Mouse (Mus musculus): ENCODE results near the gene Trpc1. TPM values are rescaled to one million over a fixed set of nuclear protein-coding genes. Genes with fewer than 3 reads are reported as not detected.

The Trpc1 gene
- polyA plus RNA-seq, 1 experiment from 2014 or later: 2.3 TPM

DNA sequence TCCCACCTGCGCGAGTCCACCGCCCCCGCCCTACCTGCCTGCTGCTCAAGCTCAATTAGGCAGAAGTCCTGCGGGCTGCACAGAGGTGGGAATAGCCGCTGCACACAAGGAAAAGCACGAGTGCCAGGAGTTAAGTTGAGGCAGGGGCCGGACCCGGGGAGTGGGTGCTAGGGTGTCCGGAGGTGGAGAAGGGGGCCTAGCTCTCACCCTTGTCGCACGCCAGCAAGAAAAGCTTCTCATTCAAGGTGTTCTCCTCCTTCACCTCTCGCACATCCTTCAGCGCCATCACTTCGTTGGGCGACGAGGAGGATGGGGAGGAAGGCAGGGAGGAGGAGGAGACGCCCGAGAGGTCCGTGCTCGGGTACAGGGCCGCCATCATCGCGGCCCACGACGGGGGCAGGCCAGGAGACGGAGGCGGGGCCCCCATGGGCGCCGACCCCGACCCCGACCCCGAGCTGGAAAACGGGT, 680 bp downstream of the Trpc1 start:
- Histone ChIP-seq H3K4me1 (peaks cover 22% of the 10 kb centered on the region), H3K4me3 (peak overlapping the region; percentile 93), H3K27me3 (ENCODE audit: low read depth, poor library complexity, severe bottlenecking) (peaks cover 43% of the 10 kb centered on the region), H3K9me3 (replicated peaks) (no peaks in the 10 kb centered on the region), H3K27ac (replicated peaks) (peak overlapping the region; percentile 91), H3K36me3 (no peaks in the 10 kb centered on the region)
- DNase-seq (ENCODE audit: low spot score): peak; percentile 64
- under 1% methylated on average over 34 of the region's 34 CpGs for WGBS

DNA sequence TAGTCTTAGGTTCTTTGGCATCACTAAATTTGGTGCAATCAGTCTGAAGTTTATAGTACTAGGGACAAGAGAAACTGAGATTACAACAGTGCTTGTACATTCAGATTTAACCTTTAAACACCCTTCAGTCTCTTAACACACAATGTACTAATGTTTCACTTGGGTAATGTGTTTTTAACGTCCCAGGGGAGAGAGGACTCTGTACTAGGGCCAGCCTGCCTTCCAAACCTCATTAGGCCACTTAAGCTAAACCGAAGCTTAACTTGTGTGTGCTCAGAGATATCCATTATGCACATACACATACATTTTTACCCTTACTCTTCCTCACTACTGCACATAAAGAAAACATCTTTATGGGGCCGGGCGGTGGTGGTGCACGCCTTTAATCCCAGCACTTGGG, 2.9 kb downstream of the Trpc1 start:
- H3K4me1 ChIP-seq: peaks cover 22% of the 10 kb centered on the region
- H3K9me3 ChIP-seq (replicated peaks): no peaks in the 10 kb centered on the region
- no peak overlapping the region for H3K4me3 ChIP-seq
- 90% methylated on average over 5 of the region's 5 CpGs for WGBS
- no peaks in the 10 kb centered on the region for H3K36me3 ChIP-seq
- peaks cover 43% of the 10 kb centered on the region for H3K27me3 ChIP-seq (ENCODE audit: low read depth, poor library complexity, severe bottlenecking)
- H3K27ac ChIP-seq (replicated peaks): no peak overlapping the region
- no peak for DNase-seq (ENCODE audit: low spot score)

DNA sequence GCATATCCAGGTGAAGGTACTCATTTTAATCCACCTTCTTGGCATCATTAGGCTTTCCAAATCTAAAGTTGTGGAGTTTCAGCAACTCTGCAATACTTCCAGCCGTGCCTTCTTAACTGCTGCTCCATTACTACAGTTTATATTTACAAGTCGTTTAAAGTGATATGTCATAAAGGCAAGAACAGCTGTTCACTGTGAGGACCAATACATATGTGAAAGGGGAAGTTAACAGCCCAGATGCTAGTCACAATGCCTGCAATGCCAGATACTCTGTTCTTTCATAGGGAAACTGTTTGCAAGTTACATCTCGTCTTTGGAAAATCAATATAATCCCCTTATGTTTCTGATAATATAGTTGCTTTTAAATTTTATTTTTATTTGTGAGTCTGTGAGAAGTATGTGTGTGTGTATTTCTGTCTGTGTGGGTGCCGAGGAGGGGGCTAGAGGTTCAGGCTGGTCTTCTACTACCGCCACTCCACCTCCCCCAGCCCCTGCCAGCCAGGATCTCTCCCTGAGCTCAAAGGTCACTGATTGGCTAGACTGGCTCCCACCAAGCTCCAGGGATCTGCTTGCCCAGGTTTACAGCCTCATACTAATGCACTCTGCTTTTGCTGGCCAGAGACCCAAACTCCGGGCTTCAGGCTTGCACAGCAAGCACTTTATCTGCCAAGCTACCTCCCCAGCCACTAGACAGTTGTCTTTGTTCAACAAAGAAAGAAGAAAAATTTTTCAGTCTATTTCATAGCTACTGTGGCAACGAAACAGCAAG, 5.1 kb downstream of the Trpc1 start:
- peaks cover 21% of the 10 kb centered on the region for H3K27me3 ChIP-seq (ENCODE audit: low read depth, poor library complexity, severe bottlenecking)
- no peaks in the 10 kb centered on the region for H3K36me3 ChIP-seq
- DNase-seq (ENCODE audit: low spot score): no peak
- no peaks in the 10 kb centered on the region for H3K9me3 ChIP-seq (replicated peaks)
- no peak overlapping the region for H3K4me3 ChIP-seq
- peaks cover 16% of the 10 kb centered on the region for H3K4me1 ChIP-seq
- no peak overlapping the region for H3K27ac ChIP-seq (replicated peaks)
- 77% methylated on average over 7 of the region's 7 CpGs for WGBS

DNA sequence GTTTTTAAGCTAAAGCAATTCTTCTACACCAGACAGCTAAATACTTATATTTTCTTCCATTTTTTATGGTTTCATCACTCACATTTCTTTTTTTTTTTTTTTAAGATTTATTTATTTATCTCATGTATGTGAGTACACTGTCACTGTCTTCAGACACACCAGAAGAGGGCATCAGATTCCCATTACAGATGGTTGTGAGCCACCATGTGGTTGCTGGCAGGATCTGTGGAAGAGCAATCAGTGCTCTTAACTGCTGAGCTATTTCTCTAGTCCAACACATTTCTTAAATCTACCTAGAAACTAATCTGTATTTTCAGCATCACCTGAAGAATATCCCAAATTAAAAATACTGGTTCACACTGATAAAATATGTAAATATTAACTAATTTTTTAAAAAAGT, 13.9 kb downstream of the Trpc1 start:
- Histone ChIP-seq H3K9me3 (replicated peaks) (no peaks in the 10 kb centered on the region), H3K4me3 (no peak overlapping the region), H3K36me3 (peaks cover 4% of the 10 kb centered on the region), H3K27me3 (ENCODE audit: low read depth, poor library complexity, severe bottlenecking) (no peaks in the 10 kb centered on the region), H3K4me1 (no peaks in the 10 kb centered on the region), H3K27ac (replicated peaks) (no peak overlapping the region)
- no peak for DNase-seq (ENCODE audit: low spot score)

DNA sequence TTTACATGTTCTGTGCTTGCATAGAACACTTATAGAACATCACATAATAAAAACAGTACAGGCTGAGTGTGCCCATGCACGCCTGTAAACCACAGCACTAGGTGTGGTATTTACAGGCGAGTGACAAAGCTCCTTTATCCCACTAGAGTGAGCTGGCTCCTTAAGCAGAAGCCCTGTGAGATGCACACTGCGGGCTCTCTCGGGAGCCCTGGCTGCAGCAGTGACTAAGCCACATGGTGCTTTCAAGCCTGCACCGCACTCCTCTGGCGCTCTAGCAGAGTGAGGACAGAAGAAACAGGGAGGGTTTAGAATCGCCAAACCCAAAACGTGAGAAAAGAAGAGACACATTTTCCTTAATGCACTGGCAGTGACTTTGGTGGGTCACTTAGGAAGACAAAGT, 37.6 kb downstream of the Trpc1 start:
- H3K36me3 ChIP-seq: peaks cover 20% of the 10 kb centered on the region
- no peak for DNase-seq (ENCODE audit: low spot score)
- 32% methylated on average over 8 of the region's 8 CpGs for WGBS
- H3K9me3 ChIP-seq (replicated peaks): no peaks in the 10 kb centered on the region
- H3K4me3 ChIP-seq: no peak overlapping the region
- H3K27ac ChIP-seq (replicated peaks): no peak overlapping the region
- no peaks in the 10 kb centered on the region for H3K27me3 ChIP-seq (ENCODE audit: low read depth, poor library complexity, severe bottlenecking)
- no peaks in the 10 kb centered on the region for H3K4me1 ChIP-seq

DNA sequence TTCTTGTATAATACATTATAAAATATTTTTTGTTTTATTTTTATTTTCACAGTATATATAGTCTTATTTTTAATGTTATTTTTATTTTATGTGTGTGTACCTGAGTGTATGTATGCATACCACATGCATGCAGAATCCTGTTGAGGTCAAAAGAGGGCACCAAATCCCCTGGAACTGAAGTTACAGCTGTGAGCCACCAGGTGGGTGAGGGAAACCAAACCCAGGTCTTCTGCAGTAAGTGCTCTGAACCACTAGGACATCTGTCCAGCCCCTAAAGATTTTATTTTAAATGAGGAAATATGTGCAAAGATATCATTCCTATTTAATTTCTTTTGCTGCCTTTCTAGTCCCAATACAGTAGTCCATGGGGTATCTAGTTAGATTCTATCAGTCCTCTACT, 41.2 kb downstream of the Trpc1 start:
- no peak overlapping the region for H3K4me3 ChIP-seq
- no peaks in the 10 kb centered on the region for H3K9me3 ChIP-seq (replicated peaks)
- no peaks in the 10 kb centered on the region for H3K4me1 ChIP-seq

DNA sequence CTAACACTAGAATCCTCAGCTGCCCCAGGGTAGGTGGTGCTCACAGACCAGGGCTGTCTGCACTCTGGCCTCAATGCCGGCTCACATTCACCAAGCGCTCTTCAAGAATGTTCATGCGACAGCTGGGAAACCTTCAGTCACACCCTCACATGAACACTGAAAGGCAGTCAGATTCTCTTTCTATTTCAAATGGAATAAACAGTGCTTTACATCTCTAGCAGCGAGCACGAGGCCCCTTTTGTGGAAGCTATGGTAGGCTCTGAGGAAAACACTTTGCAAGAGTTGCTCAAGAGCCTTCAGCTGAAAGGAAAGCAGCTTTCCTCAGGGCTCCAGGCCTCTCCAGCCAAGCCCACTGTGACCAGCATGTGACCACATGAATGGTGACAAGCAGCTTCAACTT, 44.8 kb downstream of the Trpc1 start:
- Histone ChIP-seq H3K36me3 (peaks cover 17% of the 10 kb centered on the region), H3K9me3 (replicated peaks) (no peaks in the 10 kb centered on the region), H3K27ac (replicated peaks) (no peak overlapping the region), H3K27me3 (ENCODE audit: low read depth, poor library complexity, severe bottlenecking) (no peaks in the 10 kb centered on the region), H3K4me1 (no peaks in the 10 kb centered on the region), H3K4me3 (no peak overlapping the region)
- WGBS: 90% methylated on average over 5 of the region's 5 CpGs
- no peak for DNase-seq (ENCODE audit: low spot score)

More for the DNA sequence above, 41.2 kb downstream of the Trpc1 start:
- H3K36me3 ChIP-seq: peaks cover 17% of the 10 kb centered on the region
- DNase-seq (ENCODE audit: low spot score): no peak
- no peak overlapping the region for H3K27ac ChIP-seq (replicated peaks)
- H3K27me3 ChIP-seq (ENCODE audit: low read depth, poor library complexity, severe bottlenecking): no peaks in the 10 kb centered on the region

DNA sequence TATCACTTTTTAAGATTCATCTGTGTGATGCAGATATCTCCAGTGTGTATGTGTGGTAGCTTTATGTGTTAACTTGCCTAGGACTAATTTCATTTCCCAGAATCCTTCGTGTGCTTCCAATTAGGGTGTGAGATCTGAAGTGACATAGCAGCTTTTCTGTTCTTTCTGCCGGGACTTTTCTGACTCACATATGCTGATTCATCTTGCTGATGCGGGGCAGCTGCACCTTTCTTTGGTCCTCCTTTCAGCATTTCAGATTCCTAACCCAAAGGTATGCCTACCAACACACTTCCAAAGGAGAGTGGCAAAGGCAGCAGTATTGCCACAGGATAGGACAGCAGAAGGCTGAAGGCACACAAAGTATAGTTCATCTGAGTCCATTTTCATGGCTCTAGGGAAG, 46.1 kb downstream of the Trpc1 start:
- DNase-seq (ENCODE audit: low spot score): no peak
- WGBS: 86% methylated on average over 3 of the region's 3 CpGs
- no peaks in the 10 kb centered on the region for H3K27me3 ChIP-seq (ENCODE audit: low read depth, poor library complexity, severe bottlenecking)

DNA sequence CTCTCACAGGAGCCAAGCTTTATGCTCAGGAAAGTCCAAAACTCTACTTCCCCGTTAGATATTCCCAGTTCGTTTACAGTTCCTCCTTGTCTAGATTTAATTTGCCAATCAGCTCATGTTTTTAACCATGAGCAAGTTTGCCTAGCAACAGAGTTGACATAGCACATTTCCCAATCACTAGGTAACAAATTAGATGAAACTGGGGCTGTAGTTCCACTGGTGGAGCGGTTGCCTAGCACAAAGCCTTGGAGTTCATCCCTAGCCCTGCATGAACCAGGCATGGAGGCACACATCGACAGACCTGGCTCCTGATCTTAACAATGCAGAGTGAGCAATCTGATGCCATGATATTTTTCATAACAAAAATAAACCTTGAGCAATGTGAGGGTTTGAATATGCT, 50.9 kb downstream of the Trpc1 start:
- 85% methylated on average over 4 of the region's 4 CpGs for WGBS
- DNase-seq (ENCODE audit: low spot score): no peak
- Histone ChIP-seq H3K27me3 (ENCODE audit: low read depth, poor library complexity, severe bottlenecking) (no peaks in the 10 kb centered on the region), H3K27ac (replicated peaks) (no peak overlapping the region), H3K4me1 (no peaks in the 10 kb centered on the region), H3K36me3 (no peaks in the 10 kb centered on the region), H3K4me3 (no peak overlapping the region), H3K9me3 (replicated peaks) (no peaks in the 10 kb centered on the region)

More for the DNA sequence above, 46.1 kb downstream of the Trpc1 start:
- Histone ChIP-seq H3K36me3 (peaks cover 8% of the 10 kb centered on the region), H3K9me3 (replicated peaks) (no peaks in the 10 kb centered on the region), H3K27ac (replicated peaks) (no peak overlapping the region), H3K4me3 (no peak overlapping the region), H3K4me1 (no peaks in the 10 kb centered on the region)

DNA sequence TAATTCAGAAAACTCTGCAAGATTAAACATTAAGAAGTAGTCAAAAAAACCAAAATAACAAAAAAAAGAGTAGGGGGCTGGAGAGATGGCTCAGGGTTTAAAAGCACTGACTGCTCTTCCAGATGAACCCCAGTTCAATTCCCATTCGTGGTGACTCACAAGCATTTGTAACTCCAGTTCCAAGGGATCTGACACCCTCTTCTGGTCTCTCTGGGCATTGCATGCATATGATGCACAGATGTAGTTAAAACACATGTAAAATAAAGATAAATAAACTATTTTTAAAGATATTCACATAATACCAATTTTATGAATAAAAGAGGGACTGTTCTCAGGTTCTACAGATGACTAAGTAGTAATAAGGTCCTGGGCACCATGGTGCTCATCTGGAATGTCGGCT, 52.4 kb downstream of the Trpc1 start:
- no peak for DNase-seq (ENCODE audit: low spot score)
- no peaks in the 10 kb centered on the region for H3K4me1 ChIP-seq
- H3K36me3 ChIP-seq: no peaks in the 10 kb centered on the region
- no peak overlapping the region for H3K4me3 ChIP-seq
- no peak overlapping the region for H3K27ac ChIP-seq (replicated peaks)
- H3K9me3 ChIP-seq (replicated peaks): no peaks in the 10 kb centered on the region
- H3K27me3 ChIP-seq (ENCODE audit: low read depth, poor library complexity, severe bottlenecking): no peaks in the 10 kb centered on the region
- WGBS: 58% methylated on average over 2 of the region's 2 CpGs

DNA sequence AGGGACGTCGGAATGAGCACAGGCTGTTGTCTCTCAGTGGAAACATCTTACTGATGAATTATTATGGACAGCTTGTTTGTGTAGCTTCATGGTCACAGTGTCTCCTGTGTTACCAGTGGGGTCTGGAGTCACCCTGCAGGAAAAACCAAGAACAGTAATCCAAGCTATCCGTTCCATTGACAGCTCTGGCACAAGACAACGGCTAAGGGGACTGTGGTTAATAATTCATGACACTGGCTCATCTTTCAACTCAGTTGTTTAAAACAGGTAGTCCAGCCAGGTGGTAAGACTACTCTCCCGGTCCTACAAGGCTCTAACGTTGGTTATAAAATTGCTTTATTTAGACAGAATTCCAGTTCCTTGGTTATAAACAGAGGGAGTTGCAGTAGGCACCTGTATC, 53.6 kb downstream of the Trpc1 start:
- no peaks in the 10 kb centered on the region for H3K27me3 ChIP-seq (ENCODE audit: low read depth, poor library complexity, severe bottlenecking)
- H3K4me1 ChIP-seq: no peaks in the 10 kb centered on the region
- H3K36me3 ChIP-seq: no peaks in the 10 kb centered on the region
- H3K27ac ChIP-seq (replicated peaks): no peak overlapping the region
- no peaks in the 10 kb centered on the region for H3K9me3 ChIP-seq (replicated peaks)
- 94% methylated on average over 6 of the region's 6 CpGs for WGBS
- H3K4me3 ChIP-seq: no peak overlapping the region
- no peak for DNase-seq (ENCODE audit: low spot score)

DNA sequence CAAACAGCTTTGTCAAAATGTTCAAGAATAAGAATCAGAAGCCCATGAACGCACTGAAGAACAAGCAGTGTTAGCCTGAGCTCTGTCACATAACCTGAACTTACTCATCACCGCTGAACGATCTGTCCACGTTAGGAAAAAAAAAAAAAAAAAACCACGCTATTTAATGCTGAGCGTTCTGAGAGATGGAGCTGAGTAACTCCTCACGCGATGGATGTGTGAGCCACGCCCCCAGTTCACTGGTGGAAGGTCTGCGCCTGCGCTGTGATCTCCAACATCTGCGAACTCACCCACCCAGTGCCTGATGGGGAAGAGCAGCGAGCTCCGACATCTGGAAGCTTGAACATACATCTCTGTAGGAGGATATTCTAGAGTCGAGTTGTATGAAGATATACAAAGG, 55.2 kb downstream of the Trpc1 start:
- H3K27me3 ChIP-seq (ENCODE audit: low read depth, poor library complexity, severe bottlenecking): no peaks in the 10 kb centered on the region
- H3K4me3 ChIP-seq: no peak overlapping the region
- WGBS: 94% methylated on average over 15 of the region's 15 CpGs
- no peak for DNase-seq (ENCODE audit: low spot score)
- H3K4me1 ChIP-seq: no peaks in the 10 kb centered on the region
- no peaks in the 10 kb centered on the region for H3K36me3 ChIP-seq
- H3K27ac ChIP-seq (replicated peaks): no peak overlapping the region
- H3K9me3 ChIP-seq (replicated peaks): no peaks in the 10 kb centered on the region

DNA sequence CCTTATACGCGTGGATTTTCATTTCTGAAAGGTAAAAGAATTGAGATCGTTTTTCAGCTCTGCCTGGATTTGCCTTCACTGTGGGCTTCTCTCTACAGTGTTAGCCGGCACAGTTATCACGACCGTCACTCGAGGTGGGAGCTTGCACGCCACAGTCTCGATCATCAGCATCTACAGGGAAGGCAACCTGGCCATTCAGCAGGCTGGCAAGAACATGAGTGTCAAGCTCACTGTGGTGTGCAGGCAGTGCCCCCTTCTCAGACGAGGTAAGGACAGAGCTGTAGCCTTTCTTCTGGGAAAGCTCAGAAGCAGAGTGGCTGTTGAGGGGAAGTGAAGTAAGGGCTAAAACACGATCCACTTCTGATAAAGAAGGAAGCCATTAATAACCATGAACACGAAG, 55.6 kb downstream of the Trpc1 start:
- H3K4me3 ChIP-seq: no peak overlapping the region
- WGBS: 88% methylated on average over 12 of the region's 12 CpGs
- H3K4me1 ChIP-seq: no peaks in the 10 kb centered on the region
- no peaks in the 10 kb centered on the region for H3K27me3 ChIP-seq (ENCODE audit: low read depth, poor library complexity, severe bottlenecking)
- no peak for DNase-seq (ENCODE audit: low spot score)
- no peak overlapping the region for H3K27ac ChIP-seq (replicated peaks)
- no peaks in the 10 kb centered on the region for H3K9me3 ChIP-seq (replicated peaks)
- H3K36me3 ChIP-seq: no peaks in the 10 kb centered on the region
